In the genomic region with DNA sequence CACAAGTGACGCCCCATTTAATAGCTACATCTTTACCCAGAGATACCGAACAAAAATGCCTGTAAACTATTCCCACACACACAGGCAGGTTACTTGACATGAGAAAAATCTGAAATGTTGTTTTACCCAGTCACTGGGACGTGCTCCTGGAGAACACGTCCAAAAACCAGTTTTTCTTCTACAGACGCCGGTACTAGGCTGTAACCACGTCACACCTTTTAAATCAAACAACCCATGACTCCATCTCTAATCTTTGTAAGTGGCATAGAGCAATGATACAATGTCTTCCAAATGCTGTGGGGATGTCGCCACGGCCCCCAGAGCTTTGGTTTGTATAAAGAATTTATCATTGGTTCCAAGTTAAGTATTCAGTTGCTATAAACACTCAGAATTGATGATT, we compare ENCODE assay signal across 23 mouse cellular contexts.
A peak's percentile ranks its signal among the peaks of the same experiment; 100 is the strongest.
DNase-seq lines count a peak whose midpoint lies in the region; ATAC-seq lines count a peak whose summit lies in the region.
"Had no signal": no experiment of that assay in that cellular context is flagged by ENCODE, and none has a peak within 500 bp of the region (broad histone marks: within the 10 kb centered on the region; RNA-seq: fewer than 3 reads in every experiment).

No protein-coding gene starts in this region.

- no peak for DNase-seq in embryonic facial prominence, embryonic 10.5 days (ENCODE audit: low spot score)
- DNase-seq in lung, postnatal 25 days (ENCODE audit: low spot score), result no peak
- DNase-seq in cerebellum, postnatal 25 days, result no peak
- DNase-seq: adrenal gland, adult 8-10 months; cerebellum, adult 2 months; gastrocnemius, postnatal 10 days; heart, adult 2 months; heart, postnatal 4 days; kidney, adult 9 months; layer of hippocampus, postnatal 36 days; midbrain, embryonic 14.5 days; right cerebral cortex, postnatal 14 days had no signal

- peak overlapping the region; percentile 76; the same call in 1 of the 2 replicates for H3K27ac ChIP-seq in embryonic facial prominence, embryonic 12.5 days
- no peak overlapping the region for H3K27ac ChIP-seq in embryonic facial prominence, embryonic 10.5 days (replicated peaks)
- H3K27ac ChIP-seq in lung, embryonic 16.5 days (ENCODE audit: low read length), result 0 out of 2 replicates have a peak overlapping the region, but pooled peaks have one; percentile 18
- peak overlapping the region; percentile 80 for H3K27ac ChIP-seq in limb, embryonic 15.5 days
- H3K27ac ChIP-seq: forebrain, embryonic 15.5 days; heart, adult 2 months; heart, embryonic 15.5 days; hindbrain, embryonic 14.5 days; neural tube, embryonic 12.5 days had no signal

- H3K4me3 ChIP-seq in embryonic facial prominence, embryonic 12.5 days, result no peak overlapping the region
- H3K4me3 ChIP-seq in embryonic facial prominence, embryonic 10.5 days, result no peak overlapping the region
- H3K4me3 ChIP-seq in lung, embryonic 16.5 days (ENCODE audit: low read length), result no peak overlapping the region
- H3K4me3 ChIP-seq in limb, embryonic 15.5 days, result no peak overlapping the region
- H3K4me3 ChIP-seq: forebrain, embryonic 15.5 days; heart, adult 2 months; heart, embryonic 15.5 days; limb, embryonic 13.5 days; neural tube, embryonic 12.5 days had no signal

- WGBS in embryonic facial prominence, embryonic 12.5 days, result 69% methylated on average over 9 of the region's 9 CpGs
- WGBS in embryonic facial prominence, embryonic 10.5 days, result 85% methylated on average over 9 of the region's 9 CpGs
- 40% methylated on average over 9 of the region's 9 CpGs for WGBS in lung, embryonic 16.5 days
- 48% methylated on average over 9 of the region's 9 CpGs for WGBS in limb, embryonic 15.5 days

- H3K9me3 ChIP-seq in embryonic facial prominence, embryonic 12.5 days, result no peaks in the 10 kb centered on the region
- no peaks in the 10 kb centered on the region for H3K9me3 ChIP-seq in embryonic facial prominence, embryonic 10.5 days
- H3K9me3 ChIP-seq in lung, embryonic 16.5 days (ENCODE audit: control insufficient read depth, low read length), result no peaks in the 10 kb centered on the region
- H3K9me3 ChIP-seq in limb, embryonic 15.5 days, result no peaks in the 10 kb centered on the region
- H3K9me3 ChIP-seq: forebrain, embryonic 15.5 days; heart, embryonic 15.5 days; limb, embryonic 13.5 days; neural tube, embryonic 12.5 days had no signal

- peaks cover 57% of the 10 kb centered on the region for H3K4me1 ChIP-seq in embryonic facial prominence, embryonic 12.5 days
- H3K4me1 ChIP-seq in embryonic facial prominence, embryonic 10.5 days, result peaks cover 50% of the 10 kb centered on the region
- peaks cover 37% of the 10 kb centered on the region for H3K4me1 ChIP-seq in lung, embryonic 16.5 days (replicated peaks; ENCODE audit: control insufficient read depth, insufficient read depth, low read length)
- H3K4me1 ChIP-seq in limb, embryonic 15.5 days, result peaks cover 71% of the 10 kb centered on the region

- H3K27me3 ChIP-seq in embryonic facial prominence, embryonic 12.5 days, result no peaks in the 10 kb centered on the region
- no peaks in the 10 kb centered on the region for H3K27me3 ChIP-seq in embryonic facial prominence, embryonic 10.5 days (replicated peaks; ENCODE audit: low read depth, poor library complexity, severe bottlenecking)
- no peaks in the 10 kb centered on the region for H3K27me3 ChIP-seq in lung, embryonic 16.5 days (ENCODE audit: control insufficient read depth, insufficient read depth, low read depth, low read length)
- H3K27me3 ChIP-seq in limb, embryonic 15.5 days, result no peaks in the 10 kb centered on the region
- H3K27me3 ChIP-seq: forebrain, embryonic 15.5 days; heart, embryonic 15.5 days; limb, embryonic 13.5 days; neural tube, embryonic 12.5 days had no signal

- ATAC-seq in embryonic facial prominence, embryonic 12.5 days (ENCODE audit: insufficient number of reproducible peaks, insufficient read depth, low FRiP score, low TSS enrichment), result no peak
- no peak for ATAC-seq in lung, embryonic 16.5 days (ENCODE audit: low read depth)
- no peak for ATAC-seq in limb, embryonic 15.5 days (ENCODE audit: insufficient number of reproducible peaks, low FRiP score, low TSS enrichment, low read depth)
- ATAC-seq in erythroblast, adult 5-6 weeks (replicated peaks; ENCODE audit: low FRiP score, poor library complexity, severe bottlenecking), result no peak
- ATAC-seq: activated CD4-positive, CD25-positive, alpha-beta regulatory T cell, adult 4 months; forebrain, embryonic 15.5 days; inflammation-experienced regulatory T-cells, adult 6 months had no signal

- no peaks in the 10 kb centered on the region for H3K36me3 ChIP-seq in embryonic facial prominence, embryonic 12.5 days
- no peaks in the 10 kb centered on the region for H3K36me3 ChIP-seq in embryonic facial prominence, embryonic 10.5 days (replicated peaks)
- H3K36me3 ChIP-seq in lung, embryonic 16.5 days (ENCODE audit: control insufficient read depth, insufficient read depth, low read length), result no peaks in the 10 kb centered on the region
- H3K36me3 ChIP-seq in limb, embryonic 15.5 days, result no peaks in the 10 kb centered on the region
- H3K36me3 ChIP-seq: forebrain, embryonic 15.5 days; heart, embryonic 15.5 days; limb, embryonic 13.5 days; neural tube, embryonic 12.5 days had no signal

- no peak overlapping the region for H3K9ac ChIP-seq in embryonic facial prominence, embryonic 12.5 days
- H3K9ac ChIP-seq in lung, embryonic 16.5 days (ENCODE audit: low read length), result no peak overlapping the region
- H3K9ac ChIP-seq in limb, embryonic 15.5 days, result no peak overlapping the region
- H3K9ac ChIP-seq: forebrain, embryonic 15.5 days; hindbrain, embryonic 14.5 days; limb, embryonic 13.5 days; neural tube, embryonic 12.5 days had no signal

- peak overlapping the region; percentile 30; the same call in 1 of the 2 replicates for H3K4me2 ChIP-seq in embryonic facial prominence, embryonic 12.5 days (replicated peaks)
- no peak overlapping the region; the same call in 1 of the 2 replicates for H3K4me2 ChIP-seq in lung, embryonic 16.5 days (ENCODE audit: low read depth, low read length)
- no peak overlapping the region for H3K4me2 ChIP-seq in limb, embryonic 15.5 days
- H3K4me2 ChIP-seq: forebrain, embryonic 15.5 days; hindbrain, embryonic 14.5 days had no signal
